Mouse (Mus musculus): Measurements from ENCODE around the gene Pzp.

- no peak for TF ChIP-seq FLI1 (IDR thresholded peaks at IDR 0.05; ENCODE audit: low read length)
- no peak for TF ChIP-seq GATA1 (IDR thresholded peaks at IDR 0.05; ENCODE audit: borderline replicate concordance, low read length)
Observed at GRCm38 (mm10) chr6:128545402-128545801, 18.9 kb upstream of the Pzp start.
